Mouse (Mus musculus) spleen, embryonic (tissue): ENCODE measurements around the gene Mfap3.

ENCODE experiments used
- CTCF ChIA-PET: fragments of 350-600 bp; sonication (Branson Sonifier 250); formaldehyde crosslinking; loops from one replicate; lab custom pipeline; 2022; lab: Charles Lee

Gene Mfap3

GRCm38 (mm10) chr11:57518091-57518750 lies at the start of gene Mfap3, which contains the start of gene Fam114a2:
Gene Mfap3 (plus strand): TSS chr11:57518664.
Gene Fam114a2 (minus strand): TSS chr11:57518617.
- CTCF ChIA-PET = no interaction called here

GRCm38 (mm10) chr11:57468706-57469105 lies 49.8 kb upstream of the Mfap3 start:
- CTCF ChIA-PET = no interaction called here

GRCm38 (mm10) chr11:57470056-57470455 lies 48.4 kb upstream of the Mfap3 start:
- CTCF ChIA-PET = interaction anchor here (0.6 kb wide), 1 partner anchor 1343 kb away, joined by 3 read pairs; no protein-coding TSS in a partner anchor

GRCm38 (mm10) chr11:57470979-57471378 lies 47.5 kb upstream of the Mfap3 start:
- CTCF ChIA-PET = no interaction called here

- CTCF ChIA-PET = no interaction called here
Measured at GRCm38 (mm10) chr11:57474296-57474941, 44.0 kb upstream of the Mfap3 start.

GRCm38 (mm10) chr11:57475119-57475518 lies 43.3 kb upstream of the Mfap3 start:
- CTCF ChIA-PET = no interaction called here

- CTCF ChIA-PET = no interaction called here
Measured at GRCm38 (mm10) chr11:57478077-57478476, 40.4 kb upstream of the Mfap3 start.

- CTCF ChIA-PET = no interaction called here
Measured at GRCm38 (mm10) chr11:57488436-57488835, 30.0 kb upstream of the Mfap3 start.

- CTCF ChIA-PET = no interaction called here
Measured at GRCm38 (mm10) chr11:57496462-57497039, 21.9 kb upstream of the Mfap3 start.

GRCm38 (mm10) chr11:57497701-57498100 lies 20.8 kb upstream of the Mfap3 start:
- CTCF ChIA-PET = no interaction called here

- CTCF ChIA-PET = no interaction called here
Measured at GRCm38 (mm10) chr11:57498215-57498614, 20.2 kb upstream of the Mfap3 start.

GRCm38 (mm10) chr11:57503155-57503554 lies 15.3 kb upstream of the Mfap3 start:
- CTCF ChIA-PET = no interaction called here

- CTCF ChIA-PET = interaction anchor here (1.1 kb wide), 1 partner anchor 18 kb away, joined by 14 read pairs; no protein-coding TSS in a partner anchor
Measured at GRCm38 (mm10) chr11:57506899-57507298, 11.6 kb upstream of the Mfap3 start.

GRCm38 (mm10) chr11:57515218-57515617 lies 3.2 kb upstream of the Mfap3 start:
- CTCF ChIA-PET = no interaction called here

- CTCF ChIA-PET = no interaction called here
Measured at GRCm38 (mm10) chr11:57516946-57517441, 1.5 kb upstream of the Mfap3 start.

GRCm38 (mm10) chr11:57518751-57519148 lies 286 bp downstream of the Mfap3 start:
- CTCF ChIA-PET = no interaction called here

GRCm38 (mm10) chr11:57519304-57519703 lies 840 bp downstream of the Mfap3 start:
- CTCF ChIA-PET = no interaction called here

- CTCF ChIA-PET = no interaction called here
Measured at GRCm38 (mm10) chr11:57521206-57521605, 2.7 kb downstream of the Mfap3 start.

- CTCF ChIA-PET = no interaction called here
Measured at GRCm38 (mm10) chr11:57522046-57522445, 3.6 kb downstream of the Mfap3 start.

GRCm38 (mm10) chr11:57523418-57523817 lies 5.0 kb downstream of the Mfap3 start:
- CTCF ChIA-PET = no interaction called here

GRCm38 (mm10) chr11:57524597-57524996 lies 6.1 kb downstream of the Mfap3 start:
- CTCF ChIA-PET = interaction anchor here (0.6 kb wide), 1 partner anchor 17 kb away, joined by 14 read pairs; no protein-coding TSS in a partner anchor

- CTCF ChIA-PET = no interaction called here
Measured at GRCm38 (mm10) chr11:57525900-57526299, 7.4 kb downstream of the Mfap3 start.
